Mouse (Mus musculus) left cerebral cortex, postnatal 25 days (tissue): ENCODE results near the gene 1700049E17Rik1. TPM values are rescaled to one million over a fixed set of nuclear protein-coding genes. Genes with fewer than 3 reads are reported as not detected.
"Not testable (repeated sequence)": the region's sequence is repeated elsewhere in the genome, so short reads cannot be mapped to it uniquely, and the experiment has no call there.

Experiments used
- DNase-seq, 2 experiments: peaks; one replicate each; pipeline ENCODE4 v3.0.0; 2022; ENCODE audit warnings: low spot score in 2 of 2, mixed read lengths in 1 of 2
- intact Hi-C: fragments of 180-260 bp; cut with DNase I; formaldehyde crosslinking; loops from one replicate; pipeline ENCODE4 v1.15.1; 2025
- total RNA-seq, 2 experiments: library from RNA; stranded (reverse); gene quantifications; 2 replicates each; pipeline ENCODE4 v1.2.3; 2021

The 1700049E17Rik1 gene
- not detected for total RNA-seq

- intact Hi-C loops, DNase-seq: not testable (repeated sequence)
Observed at GRCm38 (mm10) chr14:41924649-41925048, at the start of gene 1700049E17Rik1. TSS of gene 1700049E17Rik1 (plus strand) at chr14:41924949.

GRCm38 (mm10) chr14:41907190-41907589, 17.6 kb upstream of the 1700049E17Rik1 start, which contains the start of gene Gm7980:
TSS of gene Gm7980 (minus strand) at chr14:41907290.
- DNase-seq, intact Hi-C loops: not testable (repeated sequence)

- DNase-seq, intact Hi-C loops: not testable (repeated sequence)
Observed at GRCm38 (mm10) chr14:41943695-41944094, 18.9 kb downstream of the 1700049E17Rik1 start, which contains the start of gene 1700024B05Rik. TSS of gene 1700024B05Rik (plus strand) at chr14:41943995.

GRCm38 (mm10) chr14:41964095-41964494, 39.3 kb downstream of the 1700049E17Rik1 start:
- intact Hi-C loops, DNase-seq: not testable (repeated sequence)

- intact Hi-C loops, DNase-seq: not testable (repeated sequence)
Observed at GRCm38 (mm10) chr14:41967827-41968226, 43.1 kb downstream of the 1700049E17Rik1 start, which contains the start of gene Gm6401. TSS of gene Gm6401 (minus strand) at chr14:41967927.

- intact Hi-C loops, DNase-seq: not testable (repeated sequence)
Observed at GRCm38 (mm10) chr14:41968596-41968995, 43.8 kb downstream of the 1700049E17Rik1 start.

Other genes with a start within 250 kb of the 1700049E17Rik1 start
- not detected for gene Gm8068, start 223.1 kb upstream of the 1700049E17Rik1 start, total RNA-seq
- gene Gm7929, start 174.3 kb upstream of the 1700049E17Rik1 start, total RNA-seq, result not detected
- gene Gm47189, start 152.5 kb upstream of the 1700049E17Rik1 start, total RNA-seq, result not detected
- not detected for gene Gm7980, start 17.7 kb upstream of the 1700049E17Rik1 start, total RNA-seq
- not detected for gene 1700024B05Rik, start 19.0 kb downstream of the 1700049E17Rik1 start, total RNA-seq
- gene Gm6401, start 43.0 kb downstream of the 1700049E17Rik1 start, total RNA-seq, result not detected
- gene Gm3543, start 58.4 kb downstream of the 1700049E17Rik1 start, total RNA-seq, result 1 to 10 TPM in 1 of 2 experiments, under 1 TPM in 1; 0.57 to 1.3 TPM
- not detected for gene Gm7951, start 192.4 kb downstream of the 1700049E17Rik1 start, total RNA-seq
- not detected for gene Gm17027, start 237.7 kb downstream of the 1700049E17Rik1 start, total RNA-seq